Mouse (Mus musculus) stomach, postnatal 0 days (tissue): ENCODE data around the gene Med13l. TPM values are rescaled to one million over a fixed set of nuclear protein-coding genes. Genes with fewer than 3 reads are reported as not detected.

Experiments
- ATAC-seq: fragments of 200-750 bp; cut with Nextera tagmentation; 2 replicates; pipeline ENCODE4 v1.8.0; 2017; ENCODE audit not compliant: low FRiP score, low TSS enrichment
- DNase-seq: peaks from one replicate; pipeline ENCODE4 v3.0.0-alpha.2; 2016; ENCODE audit warnings: low spot score
- H3K27ac ChIP-seq: fragments of 300-500 bp; sonication (generic); replicated peaks from 2 replicates; pipeline ENCODE4 v1.5.1; 2014; ENCODE audit warnings: mild to moderate bottlenecking, control low read depth
- H3K27me3 ChIP-seq: fragments of 300-500 bp; sonication (generic); 2 replicates; pipeline ENCODE4 v1.6.1; 2014; ENCODE audit warnings: low read length; ENCODE audit not compliant: control insufficient read depth, insufficient read depth
- H3K36me3 ChIP-seq: fragments of 300-500 bp; sonication (generic); 2 replicates; pipeline ENCODE4 v1.6.1; 2014; ENCODE audit warnings: low read length, mixed read lengths; ENCODE audit not compliant: control insufficient read depth, insufficient read depth
- H3K4me1 ChIP-seq: fragments of 300-500 bp; sonication (generic); replicated peaks from 2 replicates; pipeline ENCODE4 v1.6.1; 2014; ENCODE audit warnings: antibody characterized with exemption; ENCODE audit not compliant: control insufficient read depth, insufficient read depth
- H3K4me2 ChIP-seq: fragments of 300-500 bp; sonication (generic); replicated peaks from 2 replicates; pipeline ENCODE4 v1.6.1; 2014; ENCODE audit warnings: low read depth, mild to moderate bottlenecking, control low read depth, moderate library complexity
- H3K4me3 ChIP-seq: fragments of 300-500 bp; sonication (generic); 2 replicates; pipeline ENCODE4 v1.5.1; 2014; ENCODE audit warnings: low read depth, low read length, control low read depth
- H3K9ac ChIP-seq: fragments of 300-500 bp; sonication (generic); 2 replicates; pipeline ENCODE4 v1.6.1; 2014; ENCODE audit warnings: mild to moderate bottlenecking, low read length, control low read depth, mixed read lengths
- H3K9me3 ChIP-seq: fragments of 300-500 bp; sonication (generic); 2 replicates; pipeline ENCODE4 v1.6.1; 2016; ENCODE audit warnings: low read length; ENCODE audit not compliant: control insufficient read depth
- CTCF ChIP-seq: IDR thresholded peaks from 2 replicates; pipeline ENCODE4 v1.5.1; 2016; ENCODE audit warnings: antibody characterized with exemption, low read depth, mild to moderate bottlenecking, moderate library complexity
- EP300 ChIP-seq: optimal IDR thresholded peaks from 2 replicates; pipeline ENCODE3; 2016; ENCODE audit warnings: antibody characterized with exemption
- WGBS: fragments of 180-500 bp; shearing (Covaris S2); extraction: QIAGEN DNeasy Blood & Tissue Kit; methylation state at CpG from one replicate; pipeline ENCODE4 v1.1.7; 2014; 5-methylcytosine and 5-hydroxymethylcytosine counted together
- polyA plus RNA-seq: library from polyadenylated mRNA; unstranded; fragments of >200 nt; fragmentation: Nextera tagmentation; extraction: Ambion mirVana; gene quantifications from 2 replicates; pipeline ENCODE4 v1.2.1, GENCODE M21; 2015

The Med13l gene
- polyA plus RNA-seq, 1 experiment from 2014 or later = 5.4 TPM

- Histone ChIP-seq H3K9ac (no peak overlapping the region), H3K4me3 (no peak overlapping the region), H3K36me3 (no peaks in the 10 kb centered on the region), H3K4me1 (no peaks in the 10 kb centered on the region), H3K27me3 (no peaks in the 10 kb centered on the region), H3K4me2 (no peak overlapping the region), H3K27ac (no peak overlapping the region), H3K9me3 (no peaks in the 10 kb centered on the region)
- ATAC-seq (no peak), DNase-seq (no peak)
- TF ChIP-seq EP300 (no peak), CTCF (no peak)
- 74% methylated on average over 6 of the region's 6 CpGs for WGBS
These were observed 34.8 kb upstream of the Med13l start for GRCm38 (mm10) chr5:118525634-118526033.

DNA sequence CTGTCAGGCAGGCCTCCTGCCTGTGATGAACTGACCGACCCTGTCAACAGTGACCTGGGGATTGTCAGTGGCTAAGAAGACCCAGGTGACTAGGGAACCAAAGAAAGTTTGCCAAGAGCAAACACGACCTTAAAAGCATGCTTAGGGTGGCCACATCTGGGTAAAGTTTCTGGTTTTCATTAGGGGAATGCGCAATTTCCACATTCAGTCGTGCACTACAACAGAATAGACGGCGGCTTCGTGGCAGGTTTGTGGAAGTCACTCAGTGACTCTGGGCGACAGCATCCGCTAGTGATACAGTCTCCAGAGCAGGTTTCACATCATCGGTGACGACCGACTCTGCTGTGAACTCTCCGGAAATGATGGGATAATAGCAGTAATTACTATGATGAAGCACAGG lies 34.0 kb upstream of the Med13l start:
- Histone ChIP-seq H3K4me3 (no peak overlapping the region), H3K4me2 (no peak overlapping the region), H3K9me3 (no peaks in the 10 kb centered on the region), H3K36me3 (no peaks in the 10 kb centered on the region), H3K27me3 (no peaks in the 10 kb centered on the region), H3K4me1 (no peaks in the 10 kb centered on the region), H3K27ac (no peak overlapping the region), H3K9ac (no peak overlapping the region)
- 60% methylated on average over 13 of the region's 13 CpGs for WGBS
- ATAC-seq = no peak
- TF ChIP-seq EP300 = no peak
- TF ChIP-seq CTCF = no peak
- DNase-seq = no peak

DNA sequence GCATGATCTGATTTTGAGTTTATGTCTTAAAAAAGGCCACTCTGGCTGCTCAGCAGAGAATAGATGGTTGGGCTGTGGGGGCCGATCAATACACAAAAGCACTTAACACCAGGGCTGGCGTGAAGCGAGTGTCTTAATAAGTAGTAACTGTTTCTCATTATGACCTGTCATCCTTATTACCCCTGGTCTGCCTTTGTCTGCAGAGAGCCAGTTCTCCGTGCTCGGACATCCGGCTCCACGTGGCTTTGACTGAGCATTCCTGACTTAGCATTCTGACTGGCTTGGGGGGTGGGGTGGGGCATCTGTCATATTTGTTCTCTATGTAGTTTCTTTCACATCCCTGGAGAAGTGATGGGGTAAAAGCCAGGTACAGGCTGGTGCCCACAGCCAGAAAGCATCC lies 31.2 kb upstream of the Med13l start:
- TF ChIP-seq EP300 = no peak
- no peak for TF ChIP-seq CTCF
- no peaks in the 10 kb centered on the region for H3K27me3 ChIP-seq
- H3K9ac ChIP-seq = no peak overlapping the region
- no peak for ATAC-seq
- H3K4me3 ChIP-seq = no peak overlapping the region
- no peak overlapping the region for H3K27ac ChIP-seq
- DNase-seq = no peak
- no peaks in the 10 kb centered on the region for H3K4me1 ChIP-seq
- 38% methylated on average over 7 of the region's 7 CpGs for WGBS
- H3K9me3 ChIP-seq = no peaks in the 10 kb centered on the region
- H3K36me3 ChIP-seq = no peaks in the 10 kb centered on the region
- no peak overlapping the region for H3K4me2 ChIP-seq

DNA sequence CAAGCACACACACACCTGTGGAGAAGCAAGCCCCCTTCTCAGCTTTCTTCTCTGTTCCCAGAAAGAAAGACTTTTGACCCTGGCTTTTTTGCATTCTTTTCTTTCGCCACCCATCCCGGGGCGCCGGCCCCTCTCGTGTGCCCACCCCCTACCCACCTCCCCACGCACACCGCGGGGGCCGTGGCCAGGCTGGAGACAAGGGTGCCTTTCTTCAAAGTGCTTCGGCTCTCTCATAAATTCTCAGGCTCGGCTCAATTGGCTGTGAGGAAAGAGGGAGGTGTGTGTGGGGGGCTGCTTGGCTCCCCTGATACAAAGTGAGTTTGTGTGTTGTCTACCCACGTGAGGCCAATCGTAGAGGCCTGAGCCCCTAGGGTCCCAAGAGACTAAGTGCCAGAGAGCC lies 28.4 kb upstream of the Med13l start:
- H3K36me3 ChIP-seq = no peaks in the 10 kb centered on the region
- no peak overlapping the region for H3K9ac ChIP-seq
- WGBS = 22% methylated on average over 13 of the region's 13 CpGs
- no peak overlapping the region for H3K27ac ChIP-seq
- H3K9me3 ChIP-seq = no peaks in the 10 kb centered on the region
- TF ChIP-seq EP300 (no peak), CTCF (no peak)
- no peaks in the 10 kb centered on the region for H3K4me1 ChIP-seq
- no peaks in the 10 kb centered on the region for H3K27me3 ChIP-seq
- ATAC-seq (no peak), DNase-seq (no peak)
- no peak overlapping the region for H3K4me3 ChIP-seq
- H3K4me2 ChIP-seq = no peak overlapping the region

GRCm38 (mm10) chr5:118532659-118533058 lies 27.8 kb upstream of the Med13l start:
- no peak overlapping the region for H3K27ac ChIP-seq
- WGBS = 62% methylated on average over 13 of the region's 15 CpGs
- H3K4me3 ChIP-seq = no peak overlapping the region
- TF ChIP-seq CTCF (no peak), EP300 (no peak)
- H3K4me1 ChIP-seq = no peaks in the 10 kb centered on the region
- H3K9ac ChIP-seq = no peak overlapping the region
- ATAC-seq (no peak), DNase-seq (no peak)
- no peaks in the 10 kb centered on the region for H3K27me3 ChIP-seq
- H3K4me2 ChIP-seq = no peak overlapping the region
- no peaks in the 10 kb centered on the region for H3K9me3 ChIP-seq
- H3K36me3 ChIP-seq = no peaks in the 10 kb centered on the region

DNA sequence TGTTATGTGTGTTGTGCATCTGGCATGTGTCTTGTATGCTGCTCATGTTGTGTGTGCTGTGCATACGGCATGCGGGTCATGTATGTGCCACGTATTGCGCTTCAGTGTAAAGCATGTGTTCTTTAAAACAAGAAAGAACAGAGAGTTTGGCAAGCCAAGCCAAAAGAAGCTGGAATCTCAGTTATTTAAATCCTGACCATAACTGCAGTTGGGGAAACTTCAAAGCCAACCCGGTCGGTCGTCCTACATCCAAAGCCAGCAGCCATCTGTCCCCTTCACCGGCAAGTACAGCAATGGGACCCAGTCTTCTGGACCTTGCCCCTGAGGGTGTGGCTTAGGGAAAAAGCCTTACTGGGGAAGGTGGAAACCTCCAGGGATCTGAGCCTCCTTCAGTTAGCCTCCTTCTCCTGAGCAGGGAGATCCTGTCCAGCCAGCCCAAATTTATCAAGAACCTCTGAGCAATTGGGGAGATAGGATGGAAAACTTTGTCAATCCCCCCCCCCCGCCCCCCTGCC lies 26.0 kb upstream of the Med13l start:
- Histone ChIP-seq H3K27ac (peak overlapping the region; percentile 78), H3K9me3 (no peaks in the 10 kb centered on the region), H3K9ac (no peak overlapping the region), H3K4me3 (no peak overlapping the region), H3K4me1 (no peaks in the 10 kb centered on the region), H3K27me3 (no peaks in the 10 kb centered on the region), H3K4me2 (no peak overlapping the region), H3K36me3 (no peaks in the 10 kb centered on the region)
- WGBS = 40% methylated on average over 9 of the region's 9 CpGs
- ATAC-seq (no peak; the same call in 1 of the 2 replicates), DNase-seq (peak; percentile 48)
- TF ChIP-seq CTCF (no peak), EP300 (no peak)
